Mouse (Mus musculus) stomach, postnatal 0 days (tissue): ENCODE measurements around the gene Rcan1. TPM values are rescaled to one million over a fixed set of nuclear protein-coding genes. Genes with fewer than 3 reads are reported as not detected.
A peak's percentile ranks its signal among the peaks of the same experiment; 100 is the strongest.

Experiments used
- ATAC-seq: fragments of 200-750 bp; cut with Nextera tagmentation; 2 replicates; pipeline ENCODE4 v1.8.0; 2017; ENCODE audit not compliant: low FRiP score, low TSS enrichment
- DNase-seq: peaks from one replicate; pipeline ENCODE4 v3.0.0-alpha.2; 2016; ENCODE audit warnings: low spot score
- H3K27ac ChIP-seq: fragments of 300-500 bp; sonication (generic); replicated peaks from 2 replicates; pipeline ENCODE4 v1.5.1; 2014; ENCODE audit warnings: mild to moderate bottlenecking, control low read depth
- H3K27me3 ChIP-seq: fragments of 300-500 bp; sonication (generic); 2 replicates; pipeline ENCODE4 v1.6.1; 2014; ENCODE audit warnings: low read length; ENCODE audit not compliant: control insufficient read depth, insufficient read depth
- H3K36me3 ChIP-seq: fragments of 300-500 bp; sonication (generic); 2 replicates; pipeline ENCODE4 v1.6.1; 2014; ENCODE audit warnings: low read length, mixed read lengths; ENCODE audit not compliant: control insufficient read depth, insufficient read depth
- H3K4me1 ChIP-seq: fragments of 300-500 bp; sonication (generic); replicated peaks from 2 replicates; pipeline ENCODE4 v1.6.1; 2014; ENCODE audit warnings: antibody characterized with exemption; ENCODE audit not compliant: control insufficient read depth, insufficient read depth
- H3K4me2 ChIP-seq: fragments of 300-500 bp; sonication (generic); replicated peaks from 2 replicates; pipeline ENCODE4 v1.6.1; 2014; ENCODE audit warnings: low read depth, mild to moderate bottlenecking, control low read depth, moderate library complexity
- H3K4me3 ChIP-seq: fragments of 300-500 bp; sonication (generic); 2 replicates; pipeline ENCODE4 v1.5.1; 2014; ENCODE audit warnings: low read depth, low read length, control low read depth
- H3K9ac ChIP-seq: fragments of 300-500 bp; sonication (generic); 2 replicates; pipeline ENCODE4 v1.6.1; 2014; ENCODE audit warnings: mild to moderate bottlenecking, low read length, control low read depth, mixed read lengths
- H3K9me3 ChIP-seq: fragments of 300-500 bp; sonication (generic); 2 replicates; pipeline ENCODE4 v1.6.1; 2016; ENCODE audit warnings: low read length; ENCODE audit not compliant: control insufficient read depth
- CTCF ChIP-seq: IDR thresholded peaks from 2 replicates; pipeline ENCODE4 v1.5.1; 2016; ENCODE audit warnings: antibody characterized with exemption, low read depth, mild to moderate bottlenecking, moderate library complexity
- EP300 ChIP-seq: optimal IDR thresholded peaks from 2 replicates; pipeline ENCODE3; 2016; ENCODE audit warnings: antibody characterized with exemption
- WGBS: fragments of 180-500 bp; shearing (Covaris S2); extraction: QIAGEN DNeasy Blood & Tissue Kit; methylation state at CpG from one replicate; pipeline ENCODE4 v1.1.7; 2014; 5-methylcytosine and 5-hydroxymethylcytosine counted together
- polyA plus RNA-seq: library from polyadenylated mRNA; unstranded; fragments of >200 nt; fragmentation: Nextera tagmentation; extraction: Ambion mirVana; gene quantifications from 2 replicates; pipeline ENCODE4 v1.2.1, GENCODE M21; 2015

Gene Rcan1
- polyA plus RNA-seq, 1 experiment from 2014 or later, result 24.8 TPM

DNA sequence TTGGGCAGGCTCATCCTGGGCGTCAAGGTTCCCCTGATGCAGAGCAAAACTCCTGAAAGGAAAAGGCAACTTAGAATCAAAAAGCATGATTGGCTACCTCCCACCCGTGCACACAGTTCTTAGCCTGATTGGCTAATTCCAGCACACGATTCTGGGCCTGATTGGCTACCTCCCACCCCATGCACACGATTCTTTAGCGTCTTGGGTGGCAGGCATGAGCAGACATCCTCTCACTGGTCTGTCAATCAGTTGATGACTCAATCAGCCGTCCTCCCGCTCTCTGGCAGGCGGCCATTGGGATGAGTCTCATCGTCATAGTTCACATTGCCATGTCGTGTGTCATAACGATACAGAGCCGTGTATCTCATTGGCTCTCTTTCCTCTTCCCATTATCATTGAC is 121.7 kb downstream of the Rcan1 start:
- TF ChIP-seq EP300, result no peak
- no peak for TF ChIP-seq CTCF
- no peaks in the 10 kb centered on the region for H3K9me3 ChIP-seq
- ATAC-seq (no peak; the same call in 1 of the 2 replicates), DNase-seq (no peak)
- no peaks in the 10 kb centered on the region for H3K27me3 ChIP-seq
- H3K4me1 ChIP-seq, result no peaks in the 10 kb centered on the region
- H3K27ac ChIP-seq, result no peak overlapping the region
- H3K36me3 ChIP-seq, result no peaks in the 10 kb centered on the region
- no peak overlapping the region for H3K4me3 ChIP-seq
- WGBS, result 73% methylated on average over 12 of the region's 12 CpGs
- H3K9ac ChIP-seq, result no peak overlapping the region
- H3K4me2 ChIP-seq, result no peak overlapping the region

DNA sequence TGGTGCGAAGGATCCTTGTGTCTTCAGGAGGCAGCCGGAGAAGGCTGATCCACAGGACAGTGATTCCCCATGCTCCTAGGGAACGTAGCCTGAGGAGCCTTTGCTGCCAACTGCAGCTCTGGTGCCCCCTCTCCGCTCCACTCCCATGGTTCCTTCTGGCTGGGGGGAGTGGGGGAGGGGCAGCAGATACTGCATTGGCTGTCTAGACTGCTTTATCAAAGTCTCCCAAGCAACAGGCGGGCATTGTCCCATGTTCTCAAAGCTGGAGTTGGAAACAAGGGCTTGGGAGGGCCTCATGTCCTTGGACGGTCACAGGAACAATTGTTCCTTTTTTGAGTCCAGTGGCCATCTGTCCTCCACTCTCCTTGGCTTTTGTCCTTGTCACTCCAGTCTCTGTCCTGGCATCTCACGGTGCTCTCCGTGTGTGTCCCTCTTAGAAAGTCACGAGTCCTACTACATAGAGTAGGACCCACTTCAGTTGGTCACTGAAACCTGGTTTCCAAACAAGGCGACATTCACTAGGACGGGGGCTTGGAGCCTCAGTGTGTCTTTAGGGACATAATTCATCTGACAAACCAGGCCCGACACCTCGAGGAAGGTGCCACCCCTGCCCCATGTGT is 124.3 kb downstream of the Rcan1 start:
- TF ChIP-seq EP300 (no peak), CTCF (no peak)
- ATAC-seq, result peak; percentile 64
- no peak overlapping the region for H3K27ac ChIP-seq
- peak; percentile 56 for DNase-seq
- H3K9me3 ChIP-seq, result no peaks in the 10 kb centered on the region
- 70% methylated on average over 13 of the region's 13 CpGs for WGBS
- H3K9ac ChIP-seq, result no peak overlapping the region
- H3K27me3 ChIP-seq, result no peaks in the 10 kb centered on the region
- no peaks in the 10 kb centered on the region for H3K4me1 ChIP-seq
- no peaks in the 10 kb centered on the region for H3K36me3 ChIP-seq
- no peak overlapping the region for H3K4me3 ChIP-seq
- no peak overlapping the region for H3K4me2 ChIP-seq

DNA sequence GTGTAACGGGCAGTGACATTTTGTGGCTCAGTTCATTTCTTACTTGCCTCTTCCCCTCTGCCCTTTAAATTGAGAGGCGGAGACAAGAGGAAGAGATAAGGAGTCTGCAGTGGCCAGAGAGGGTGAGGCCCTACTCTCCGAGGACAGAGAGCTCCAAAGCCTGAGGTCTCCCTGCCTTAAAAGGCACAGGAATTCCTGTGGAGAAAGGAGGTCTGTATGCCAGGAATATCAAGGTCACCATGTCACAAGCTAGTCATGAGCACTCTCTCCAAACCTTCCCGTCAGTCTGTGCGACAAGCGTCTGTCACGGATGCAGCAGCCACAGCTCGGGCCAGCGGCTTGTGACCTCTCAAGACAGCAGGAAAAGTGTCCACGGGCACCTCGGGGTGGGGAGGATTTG is 125.5 kb downstream of the Rcan1 start:
- DNase-seq (no peak), ATAC-seq (no peak)
- H3K27me3 ChIP-seq, result no peaks in the 10 kb centered on the region
- no peak overlapping the region for H3K9ac ChIP-seq
- WGBS, result 41% methylated on average over 11 of the region's 11 CpGs
- H3K4me3 ChIP-seq, result no peak overlapping the region
- no peaks in the 10 kb centered on the region for H3K9me3 ChIP-seq
- H3K36me3 ChIP-seq, result no peaks in the 10 kb centered on the region
- H3K27ac ChIP-seq, result no peak overlapping the region
- no peak overlapping the region for H3K4me2 ChIP-seq
- TF ChIP-seq CTCF (no peak), EP300 (no peak)
- no peaks in the 10 kb centered on the region for H3K4me1 ChIP-seq

Other genes with a start within 250 kb of the Rcan1 start
- gene Kcne2, start 178.5 kb downstream of the Rcan1 start, polyA plus RNA-seq, result 29.8 and 37.9 TPM in 2 replicates
- 119 and 122 TPM in 2 replicates for gene Smim11, start 169.6 kb downstream of the Rcan1 start, polyA plus RNA-seq
- gene Fam243, start 149.4 kb downstream of the Rcan1 start, polyA plus RNA-seq, result not detected in 2 replicates
- gene Kcne1, start 111.4 kb downstream of the Rcan1 start, polyA plus RNA-seq, result 20.3 and 20.8 TPM in 2 replicates
- gene Clic6, start 14.9 kb upstream of the Rcan1 start, polyA plus RNA-seq, result 38.5 and 48.4 TPM in 2 replicates